Mouse (Mus musculus): ENCODE data around the gene Plekhm3.
A peak's percentile ranks its signal among the peaks of the same experiment; 100 is the strongest.

- TF ChIP-seq CTCF (IDR thresholded peaks at IDR 0.05; ENCODE audit: control insufficient read depth, insufficient read depth, insufficient read length): no peak
- TF ChIP-seq CEBPB (IDR thresholded peaks at IDR 0.05; ENCODE audit: low read depth): no peak
- TF ChIP-seq MAX (IDR thresholded peaks at IDR 0.05): no peak
- TF ChIP-seq MYOD1 (IDR thresholded peaks at IDR 0.05; ENCODE audit: control insufficient read depth, insufficient read length, low read depth): peak; percentile 72
- TF ChIP-seq USF1 (IDR thresholded peaks at IDR 0.05; ENCODE audit: low read depth): peak; percentile 81
- TF ChIP-seq MYOG (IDR thresholded peaks at IDR 0.05; ENCODE audit: control insufficient read depth, extremely low read depth, insufficient read length): no peak
These were observed 130.1 kb downstream of the Plekhm3 start for GRCm38 (mm10) chr1:64826348-64827103.

Data from C2C12 (cell line).